Mouse (Mus musculus): ENCODE data around the gene Sf3a3.

- no peak for TF ChIP-seq CTCF (conservative IDR thresholded peaks at IDR 0.05; ENCODE audit: insufficient read depth, insufficient read length, low read depth, low read length)
- TF ChIP-seq POLR2A (IDR thresholded peaks at IDR 0.05; ENCODE audit: low read depth, low read length) = no peak
Measured at GRCm38 (mm10) chr4:124759305-124759811, 44.8 kb downstream of the Sf3a3 start.
